Mouse (Mus musculus) embryonic fibroblast, embryonic 13.5 days (primary cell): ENCODE data around the gene Pex6.

ENCODE experiments used
- CTCF ChIP-seq: IDR thresholded peaks from 2 replicates; pipeline ENCODE4 v1.5.1; 2011; ENCODE audit warnings: mild to moderate bottlenecking, control low read depth, low read length, moderate library complexity, borderline replicate concordance; ENCODE audit not compliant: insufficient read depth
- POLR2A ChIP-seq: IDR thresholded peaks from 2 replicates; pipeline ENCODE4 v1.6.1; 2011; ENCODE audit warnings: low read depth, mild to moderate bottlenecking, control low read depth, low read length, moderate library complexity

- TF ChIP-seq CTCF (no peak), POLR2A (no peak)
These were observed 1.2 kb downstream of the Pex6 start for GRCm38 (mm10) chr17:46712442-46712841.
